Mouse (Mus musculus) monocyte, adult 5-6 weeks (primary cell): ENCODE data around the gene Cldn14. TPM values are rescaled to one million over a fixed set of nuclear protein-coding genes. Genes with fewer than 3 reads are reported as not detected.

ENCODE experiments used
- ATAC-seq: fragments of 153-309, 156-312 bp; replicated peaks from 2 replicates; pipeline ENCODE4 v1.8.0; 2017; ENCODE audit warnings: mild to moderate bottlenecking; ENCODE audit not compliant: low TSS enrichment, insufficient number of reproducible peaks, severe bottlenecking, poor library complexity, low FRiP score
- total RNA-seq: library from RNA; stranded (forward); fragments of 200-1000, 200-491, 200-594 nt; gene quantifications from 3 replicates; pipeline ENCODE4 v1.2.3, GENCODE M21; 2017

Cldn14 gene
- total RNA-seq, 1 experiment from 2014 or later, result not detected

- no peak for ATAC-seq
Observed at GRCm38 (mm10) chr16:93922835-93923389, 85.7 kb downstream of the Cldn14 start.

GRCm38 (mm10) chr16:93920673-93921072 lies 88.0 kb downstream of the Cldn14 start:
- no peak for ATAC-seq

- ATAC-seq, result no peak
Observed at GRCm38 (mm10) chr16:93919189-93919588, 89.4 kb downstream of the Cldn14 start.

GRCm38 (mm10) chr16:93918679-93919060 lies 90.0 kb downstream of the Cldn14 start:
- no peak for ATAC-seq

- peak; percentile 62 for ATAC-seq
Observed at GRCm38 (mm10) chr16:93917712-93918678, 90.6 kb downstream of the Cldn14 start.

- no peak for ATAC-seq
Observed at GRCm38 (mm10) chr16:93915338-93915849, 93.2 kb downstream of the Cldn14 start.

GRCm38 (mm10) chr16:93913881-93914576 lies 94.6 kb downstream of the Cldn14 start:
- ATAC-seq, result peak; percentile 83

- no peak for ATAC-seq
Observed at GRCm38 (mm10) chr16:93912808-93913207, 95.8 kb downstream of the Cldn14 start.

GRCm38 (mm10) chr16:93912158-93912557 lies 96.5 kb downstream of the Cldn14 start:
- ATAC-seq, result no peak

- no peak for ATAC-seq
Observed at GRCm38 (mm10) chr16:93910735-93911665, 97.6 kb downstream of the Cldn14 start.

- ATAC-seq, result no peak
Observed at GRCm38 (mm10) chr16:93909936-93910335, 98.7 kb downstream of the Cldn14 start.

- no peak for ATAC-seq
Observed at GRCm38 (mm10) chr16:93908196-93908595, 100.4 kb downstream of the Cldn14 start.

GRCm38 (mm10) chr16:93907761-93908160 lies 100.9 kb downstream of the Cldn14 start:
- ATAC-seq, result no peak

- ATAC-seq, result peak; percentile 64
Observed at GRCm38 (mm10) chr16:93906156-93907014, 102.3 kb downstream of the Cldn14 start.

GRCm38 (mm10) chr16:93903027-93903426 lies 105.6 kb downstream of the Cldn14 start:
- ATAC-seq, result no peak

- ATAC-seq, result no peak
Observed at GRCm38 (mm10) chr16:93893285-93893684, 115.4 kb downstream of the Cldn14 start.

GRCm38 (mm10) chr16:93890948-93891604 lies 117.6 kb downstream of the Cldn14 start:
- no peak for ATAC-seq
